Mouse (Mus musculus): ENCODE data around the gene Nfic. TPM values are rescaled to one million over a fixed set of nuclear protein-coding genes. Genes with fewer than 3 reads are reported as not detected.

Nfic gene
- polyA plus RNA-seq (2016; fragmentation: Nextera tagmentation; extraction: Ambion mirVana): 9.3 and 19.8 TPM in 2 replicates

DNA sequence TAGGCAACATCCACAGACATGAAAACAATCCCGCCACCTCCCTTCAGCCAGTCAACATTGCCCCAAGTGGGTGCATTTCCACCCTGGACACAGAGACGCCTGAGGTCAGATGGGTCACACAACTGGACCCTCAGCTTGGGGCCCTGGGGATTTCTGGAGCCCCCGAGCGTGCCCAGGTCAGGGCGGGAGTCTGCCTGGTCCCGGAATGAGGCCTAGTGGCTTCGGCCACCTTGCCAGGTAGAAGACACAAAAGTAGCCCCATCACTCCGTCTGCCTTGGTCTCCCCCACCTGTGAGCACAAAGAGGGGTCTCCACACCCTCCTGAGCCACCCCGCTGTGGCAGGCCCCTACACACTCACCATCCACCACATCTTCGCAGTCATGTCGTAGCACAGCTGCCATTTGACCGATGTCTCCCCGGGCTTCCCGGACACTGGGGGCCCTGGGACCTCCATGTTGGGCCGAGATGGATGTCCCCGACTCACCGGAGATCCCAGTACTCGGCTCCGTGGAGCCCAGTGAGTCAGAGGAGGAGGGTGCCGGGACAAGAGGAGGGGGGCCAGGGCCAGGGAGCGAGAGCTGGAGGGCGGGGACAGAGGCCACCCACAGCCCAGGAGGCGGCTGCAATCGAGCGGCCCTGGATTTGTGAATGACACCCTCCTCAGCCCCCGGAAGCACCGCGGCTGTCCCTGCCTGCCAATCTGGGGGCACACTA is at the start of gene Nfic:
Gene Nfic, minus strand, starts transcription at position 455 of the 715 bp plus-strand sequence.
- Histone ChIP-seq H3K36me3 (no peaks in the 10 kb centered on the region), H3K27me3 (ENCODE audit: low read depth, poor library complexity, severe bottlenecking) (peaks cover 100% of the 10 kb centered on the region), H3K4me3 (no peak within 1 kb of the TSS), H3K9me3 (replicated peaks) (no peaks in the 10 kb centered on the region), H3K27ac (no peak within 1 kb of the TSS), H3K4me1 (peaks cover 11% of the 10 kb centered on the region)
- DNase-seq (ENCODE audit: low spot score): peak; percentile 28
- WGBS: 64% methylated on average over 28 of the region's 28 CpGs

DNA sequence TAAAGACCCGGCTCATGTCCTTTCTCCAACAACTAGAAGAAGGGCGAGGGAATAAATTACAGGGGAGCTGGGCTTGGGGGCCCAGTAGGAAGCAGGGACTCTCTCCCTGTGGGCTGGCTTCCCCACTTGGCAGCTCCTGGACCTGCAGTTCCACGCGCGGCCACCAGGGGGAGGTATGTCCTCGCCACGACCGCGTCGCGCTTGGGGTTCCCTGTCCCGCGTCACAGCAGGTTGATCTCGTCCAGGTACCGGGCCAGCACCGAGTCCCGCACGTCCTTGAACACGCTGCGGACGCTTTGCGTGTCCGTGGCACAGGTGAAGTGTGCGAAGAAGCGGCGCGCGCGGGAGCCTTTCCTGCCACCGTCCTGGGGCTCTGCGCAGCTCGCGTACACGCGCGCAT is 47.2 kb upstream of the Nfic start:
- Histone ChIP-seq H3K9me3 (replicated peaks) (no peaks in the 10 kb centered on the region), H3K4me1 (peaks cover 20% of the 10 kb centered on the region), H3K27ac (0 out of 2 replicates have a peak overlapping the region, but pooled peaks have one; percentile 26), H3K27me3 (ENCODE audit: low read depth, poor library complexity, severe bottlenecking) (peaks cover 12% of the 10 kb centered on the region), H3K36me3 (no peaks in the 10 kb centered on the region), H3K4me3 (peak overlapping the region; percentile 43)
- peak; percentile 95 for DNase-seq (ENCODE audit: low spot score)
- 10% methylated on average over 36 of the region's 36 CpGs for WGBS

GRCm38 (mm10) chr10:81501863-81502262 is 46.4 kb upstream of the Nfic start:
- 85% methylated on average over 5 of the region's 5 CpGs for WGBS
- no peaks in the 10 kb centered on the region for H3K9me3 ChIP-seq (replicated peaks)
- peaks cover 12% of the 10 kb centered on the region for H3K27me3 ChIP-seq (ENCODE audit: low read depth, poor library complexity, severe bottlenecking)
- H3K36me3 ChIP-seq: no peaks in the 10 kb centered on the region
- H3K4me3 ChIP-seq: no peak overlapping the region
- peaks cover 25% of the 10 kb centered on the region for H3K4me1 ChIP-seq
- H3K27ac ChIP-seq: no peak overlapping the region
- DNase-seq (ENCODE audit: low spot score): no peak

- Histone ChIP-seq H3K9me3 (replicated peaks) (no peaks in the 10 kb centered on the region), H3K4me3 (0 out of 2 replicates have a peak within 1 kb of the TSS, but pooled peaks have one; percentile 10), H3K36me3 (no peaks in the 10 kb centered on the region), H3K27me3 (ENCODE audit: low read depth, poor library complexity, severe bottlenecking) (peaks cover 12% of the 10 kb centered on the region), H3K27ac (peak within 1 kb of the TSS; percentile 64; the same call in 1 of the 2 replicates), H3K4me1 (peaks cover 34% of the 10 kb centered on the region)
- 82% methylated on average over 3 of the region's 3 CpGs for WGBS
- no peak for DNase-seq (ENCODE audit: low spot score)
Observed at GRCm38 (mm10) chr10:81500032-81500431, 44.6 kb upstream of the Nfic start, which contains the start of gene S1pr4. S1pr4 (minus strand) TSS chr10:81500132.

GRCm38 (mm10) chr10:81499250-81499901 is 43.9 kb upstream of the Nfic start:
- 75% methylated on average over 23 of the region's 23 CpGs for WGBS
- Histone ChIP-seq H3K27ac (peak overlapping the region; percentile 64; the same call in 1 of the 2 replicates), H3K27me3 (ENCODE audit: low read depth, poor library complexity, severe bottlenecking) (peaks cover 12% of the 10 kb centered on the region), H3K4me3 (0 out of 2 replicates have a peak overlapping the region, but pooled peaks have one; percentile 10), H3K36me3 (0 out of 2 replicates have a peak, but pooled peaks cover 4% of the 10 kb centered on the region), H3K9me3 (replicated peaks) (no peaks in the 10 kb centered on the region), H3K4me1 (peaks cover 41% of the 10 kb centered on the region)
- DNase-seq (ENCODE audit: low spot score): no peak

- Histone ChIP-seq H3K4me1 (peaks cover 48% of the 10 kb centered on the region), H3K27me3 (ENCODE audit: low read depth, poor library complexity, severe bottlenecking) (peaks cover 9% of the 10 kb centered on the region), H3K27ac (0 out of 2 replicates have a peak overlapping the region, but pooled peaks have one; percentile 64), H3K4me3 (0 out of 2 replicates have a peak overlapping the region, but pooled peaks have one; percentile 10), H3K36me3 (peaks cover 12% of the 10 kb centered on the region), H3K9me3 (replicated peaks) (no peaks in the 10 kb centered on the region)
- DNase-seq (ENCODE audit: low spot score): no peak
- 88% methylated on average over 38 of the region's 38 CpGs for WGBS
Observed at GRCm38 (mm10) chr10:81498316-81499249, 43.1 kb upstream of the Nfic start.

DNA sequence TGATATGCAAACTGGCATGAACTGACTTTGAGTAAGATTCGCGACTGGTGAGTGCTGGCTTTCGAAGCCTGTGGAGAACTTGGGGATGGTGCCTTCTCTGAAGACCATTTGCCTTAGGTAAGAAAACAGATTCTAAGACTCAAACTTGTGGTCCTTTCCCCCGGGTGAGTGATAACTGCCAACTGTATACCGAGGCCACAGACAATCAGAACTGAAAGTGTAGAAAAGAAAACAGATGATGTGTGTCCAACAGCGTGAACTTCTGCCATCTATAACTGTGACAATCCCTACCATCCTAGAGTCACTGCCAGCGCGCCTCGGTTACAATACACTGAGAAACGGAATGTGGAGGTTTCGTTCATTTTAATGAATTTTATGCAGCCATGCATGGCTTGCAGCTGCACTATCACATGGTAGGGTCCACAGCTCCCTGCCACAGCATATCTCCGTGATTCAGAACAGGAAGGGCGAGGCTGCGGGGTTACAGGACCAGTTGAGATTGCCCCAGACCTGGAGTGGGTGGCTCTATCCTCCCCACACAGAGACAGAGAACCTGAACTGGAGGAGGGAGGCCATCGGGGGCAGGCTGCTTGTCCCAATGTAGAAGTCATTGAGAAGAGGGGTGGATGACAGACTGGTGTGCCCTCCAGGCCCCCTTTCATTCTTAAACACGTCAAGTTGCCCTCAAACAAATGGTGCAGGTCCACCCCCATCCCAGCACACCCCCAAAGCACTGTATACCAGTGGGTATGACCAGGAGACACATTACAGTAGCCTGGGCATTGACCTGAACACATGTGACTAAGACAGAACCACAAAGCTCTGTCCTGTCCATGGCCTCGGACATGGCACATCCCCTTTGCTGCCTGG is 42.2 kb upstream of the Nfic start:
- H3K27me3 ChIP-seq (ENCODE audit: low read depth, poor library complexity, severe bottlenecking): no peaks in the 10 kb centered on the region
- H3K4me3 ChIP-seq: peak overlapping the region; percentile 90; the same call in 1 of the 2 replicates
- DNase-seq (ENCODE audit: low spot score): no peak
- 88% methylated on average over 17 of the region's 17 CpGs for WGBS
- H3K27ac ChIP-seq: peak overlapping the region; percentile 87; the same call in 1 of the 2 replicates
- no peaks in the 10 kb centered on the region for H3K9me3 ChIP-seq (replicated peaks)
- peaks cover 21% of the 10 kb centered on the region for H3K36me3 ChIP-seq
- peaks cover 43% of the 10 kb centered on the region for H3K4me1 ChIP-seq

GRCm38 (mm10) chr10:81496969-81497368 is 41.5 kb upstream of the Nfic start:
- peak overlapping the region; percentile 90 for H3K4me3 ChIP-seq
- no peaks in the 10 kb centered on the region for H3K9me3 ChIP-seq (replicated peaks)
- 36% methylated on average over 4 of the region's 4 CpGs for WGBS
- H3K27me3 ChIP-seq (ENCODE audit: low read depth, poor library complexity, severe bottlenecking): no peaks in the 10 kb centered on the region
- peaks cover 28% of the 10 kb centered on the region for H3K36me3 ChIP-seq
- no peak for DNase-seq (ENCODE audit: low spot score)
- peaks cover 42% of the 10 kb centered on the region for H3K4me1 ChIP-seq
- peak overlapping the region; percentile 87 for H3K27ac ChIP-seq

DNA sequence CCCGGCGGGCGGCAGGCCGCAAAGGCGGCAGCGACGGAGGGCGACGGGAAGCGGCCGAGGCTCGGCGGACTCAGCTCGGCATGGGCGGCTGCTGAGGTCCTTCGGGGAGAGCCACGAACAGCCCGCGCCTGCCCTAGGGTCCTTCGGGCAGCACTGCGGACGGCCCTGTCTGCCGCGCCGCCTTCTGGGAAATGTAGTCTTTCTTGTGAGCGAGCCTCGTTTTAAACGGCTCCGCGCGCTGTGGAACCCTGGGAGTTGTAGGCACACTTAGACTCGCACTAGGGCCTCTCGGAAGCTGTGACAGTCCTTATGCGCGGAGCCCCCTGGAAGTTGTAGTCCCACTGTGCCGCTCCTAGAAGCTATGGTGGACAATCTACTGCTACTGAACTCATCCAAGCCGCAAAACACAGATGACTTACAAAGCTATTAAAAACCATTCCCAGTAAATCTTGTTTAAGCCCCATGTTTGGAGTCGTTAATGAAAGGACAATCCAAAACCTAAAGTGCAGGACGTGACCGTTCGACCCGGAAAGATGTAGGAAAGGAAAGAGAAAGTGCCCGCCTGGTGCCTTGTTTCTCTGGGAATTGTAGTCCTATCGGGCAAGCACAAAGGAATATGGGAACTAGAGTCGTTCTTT is 40.9 kb upstream of the Nfic start, which contains the start of gene Ncln:
Gene Ncln, minus strand, starts transcription at position 129 of the 638 bp plus-strand sequence.
- under 1% methylated on average over 45 of the region's 45 CpGs for WGBS
- peaks cover 42% of the 10 kb centered on the region for H3K4me1 ChIP-seq
- peak; percentile 99 for DNase-seq (ENCODE audit: low spot score)
- peak within 1 kb of the TSS; percentile 87 for H3K27ac ChIP-seq
- no peaks in the 10 kb centered on the region for H3K9me3 ChIP-seq (replicated peaks)
- H3K36me3 ChIP-seq: peaks cover 34% of the 10 kb centered on the region
- no peaks in the 10 kb centered on the region for H3K27me3 ChIP-seq (ENCODE audit: low read depth, poor library complexity, severe bottlenecking)
- H3K4me3 ChIP-seq: peak within 1 kb of the TSS; percentile 90

DNA sequence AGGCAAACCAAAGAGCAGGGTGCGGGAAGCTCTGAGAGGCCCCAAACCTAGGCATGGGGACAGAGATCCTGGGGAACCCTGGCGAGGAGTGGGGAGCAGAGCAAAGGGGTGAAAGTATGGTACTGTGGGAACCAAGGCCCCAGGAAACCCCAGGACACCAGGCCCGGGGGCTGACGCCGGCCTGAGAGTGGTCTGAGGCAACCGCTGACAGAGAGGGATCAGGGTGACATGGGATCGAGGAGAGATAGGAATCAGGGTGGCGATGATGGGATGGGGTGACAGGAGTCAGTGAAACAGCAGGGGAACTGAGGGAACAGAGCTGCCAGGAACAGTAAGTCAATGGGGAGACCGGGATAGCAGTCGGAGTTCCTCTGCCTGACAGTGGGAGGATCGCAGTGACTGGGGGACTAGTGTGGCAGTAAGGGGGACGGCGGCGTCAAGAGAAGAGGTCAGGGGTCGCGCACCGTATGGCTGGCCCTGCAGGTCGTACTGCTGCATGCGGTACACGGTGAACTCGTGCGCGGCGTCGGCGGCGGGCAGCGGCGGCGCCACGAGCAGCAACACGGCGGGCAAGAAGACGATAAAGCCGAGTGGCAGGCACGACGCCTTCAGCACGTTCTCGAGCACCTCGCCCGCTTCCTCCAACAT is 40.3 kb upstream of the Nfic start:
- no peaks in the 10 kb centered on the region for H3K9me3 ChIP-seq (replicated peaks)
- peak overlapping the region; percentile 87 for H3K27ac ChIP-seq
- H3K4me3 ChIP-seq: peak overlapping the region; percentile 90
- 2% methylated on average over 41 of the region's 41 CpGs for WGBS
- H3K36me3 ChIP-seq: peaks cover 40% of the 10 kb centered on the region
- no peak for DNase-seq (ENCODE audit: low spot score)
- peaks cover 42% of the 10 kb centered on the region for H3K4me1 ChIP-seq
- no peaks in the 10 kb centered on the region for H3K27me3 ChIP-seq (ENCODE audit: low read depth, poor library complexity, severe bottlenecking)

DNA sequence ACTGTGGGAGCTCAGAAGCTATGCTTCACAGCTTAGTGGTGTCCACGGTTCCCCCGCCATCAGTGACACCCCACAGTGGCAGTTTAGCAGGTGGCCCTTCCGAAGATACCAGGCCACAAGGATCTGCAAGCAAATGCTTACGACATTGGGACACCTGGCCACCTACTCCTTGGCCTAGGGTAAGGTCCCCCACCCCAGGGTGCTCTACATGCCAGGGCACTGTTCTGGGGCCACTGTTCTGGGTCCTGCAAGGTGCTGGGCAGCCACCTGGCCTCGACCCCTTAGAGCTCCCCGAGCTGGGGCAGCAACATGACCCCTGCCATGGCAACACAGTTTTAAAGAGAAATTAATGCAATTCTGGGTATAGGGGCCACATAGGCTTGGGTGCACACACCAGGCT is 39.7 kb upstream of the Nfic start:
- Histone ChIP-seq H3K36me3 (peaks cover 46% of the 10 kb centered on the region), H3K9me3 (replicated peaks) (no peaks in the 10 kb centered on the region), H3K27ac (peak overlapping the region; percentile 87), H3K4me3 (peak overlapping the region; percentile 90), H3K4me1 (peaks cover 42% of the 10 kb centered on the region), H3K27me3 (ENCODE audit: low read depth, poor library complexity, severe bottlenecking) (no peaks in the 10 kb centered on the region)
- 74% methylated on average over 6 of the region's 6 CpGs for WGBS
- DNase-seq (ENCODE audit: low spot score): no peak
